Mouse (Mus musculus): ENCODE results near the gene Dhrs7b. TPM values are rescaled to one million over a fixed set of nuclear protein-coding genes. Genes with fewer than 3 reads are reported as not detected.

The Dhrs7b gene
- total RNA-seq, 2 experiments from 2014 or later: 11.1 to 15.6 TPM

DNA sequence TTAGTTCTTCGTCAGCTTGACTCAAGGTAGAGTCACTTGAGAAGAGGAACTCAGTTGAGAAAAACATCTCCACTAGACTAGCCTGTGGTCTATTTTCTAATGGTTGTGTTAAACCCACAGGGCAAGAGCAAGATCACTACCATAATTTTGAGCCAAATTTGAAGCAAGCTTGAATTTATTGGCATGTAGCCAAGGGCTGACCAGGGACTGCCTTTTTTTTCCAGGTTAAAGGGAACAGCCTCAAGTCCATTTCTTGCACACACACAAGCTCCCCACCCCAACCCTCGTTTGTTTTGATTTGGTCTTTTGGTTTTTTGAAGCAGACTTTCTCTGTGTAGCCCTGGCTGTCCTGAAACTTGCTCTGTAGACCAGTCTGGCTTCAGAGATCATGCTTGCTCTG is 59.4 kb downstream of the Dhrs7b start:
- no peak for ATAC-seq (ENCODE audit: poor library complexity, severe bottlenecking)

DNA sequence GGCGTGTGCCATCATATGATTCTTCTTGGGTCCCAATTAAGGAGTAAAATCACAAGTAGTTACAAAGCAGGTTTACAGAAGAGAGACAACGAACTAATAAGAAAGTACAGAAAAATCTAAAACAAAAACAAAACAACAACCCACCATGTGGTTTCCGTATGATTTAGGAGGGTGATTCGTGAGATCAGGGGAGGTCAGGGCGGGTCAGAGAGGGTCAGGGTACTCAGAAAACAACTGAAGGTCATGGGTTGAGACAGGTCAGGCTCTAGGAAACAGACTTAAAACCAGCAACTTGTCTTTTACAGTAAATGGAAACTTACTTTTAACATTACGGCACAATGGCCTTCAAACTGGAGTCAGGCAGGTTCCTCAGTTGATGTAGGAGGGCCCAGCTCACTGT is 59.9 kb downstream of the Dhrs7b start:
- no peak for ATAC-seq (ENCODE audit: poor library complexity, severe bottlenecking)

GRCm38 (mm10) chr11:60890744-60891143 is 60.3 kb downstream of the Dhrs7b start:
- ATAC-seq (ENCODE audit: poor library complexity, severe bottlenecking): no peak

DNA sequence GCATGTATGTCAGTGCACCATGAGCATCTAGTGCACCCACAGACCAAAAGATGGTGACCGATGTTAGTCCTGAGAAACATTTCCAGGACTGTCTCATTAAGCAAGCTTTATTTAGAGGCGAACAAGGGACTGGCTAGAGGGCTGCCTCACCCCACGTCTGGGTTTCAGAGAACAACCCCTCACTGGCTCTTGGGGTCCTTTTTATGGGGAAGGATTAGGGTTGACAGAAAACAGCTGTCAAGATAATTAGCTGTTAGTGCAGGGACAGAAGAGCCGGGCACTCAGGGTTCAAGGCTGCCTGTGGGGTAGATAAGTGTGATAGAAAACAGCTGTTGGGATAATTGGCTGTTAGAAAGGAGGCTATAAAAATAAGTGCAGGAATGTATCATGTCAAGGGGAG is 65.5 kb downstream of the Dhrs7b start:
- no peak for ATAC-seq (ENCODE audit: poor library complexity, severe bottlenecking)

DNA sequence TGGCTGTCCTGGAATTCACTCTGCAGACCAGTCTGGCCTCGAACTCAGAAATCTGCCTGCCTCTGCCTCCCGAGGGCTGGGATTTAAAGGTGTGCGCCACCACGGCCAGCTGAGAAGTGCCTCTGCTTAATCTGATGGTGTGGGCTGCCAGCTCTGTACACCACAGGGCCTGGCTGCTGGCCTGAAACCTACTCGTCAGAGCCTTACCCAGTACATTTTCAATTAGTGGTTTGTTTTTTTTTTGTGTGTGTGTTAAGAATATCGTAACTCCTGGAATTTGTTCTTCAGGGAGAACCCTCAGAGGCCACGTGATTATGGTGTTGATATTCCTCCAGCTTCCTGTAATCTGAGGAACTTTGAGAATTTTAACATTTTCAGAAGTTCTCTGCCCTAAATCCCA is 71.6 kb downstream of the Dhrs7b start:
- ATAC-seq (ENCODE audit: poor library complexity, severe bottlenecking): no peak

GRCm38 (mm10) chr11:60902486-60902885 is 72.1 kb downstream of the Dhrs7b start:
- no peak for ATAC-seq (ENCODE audit: poor library complexity, severe bottlenecking)

DNA sequence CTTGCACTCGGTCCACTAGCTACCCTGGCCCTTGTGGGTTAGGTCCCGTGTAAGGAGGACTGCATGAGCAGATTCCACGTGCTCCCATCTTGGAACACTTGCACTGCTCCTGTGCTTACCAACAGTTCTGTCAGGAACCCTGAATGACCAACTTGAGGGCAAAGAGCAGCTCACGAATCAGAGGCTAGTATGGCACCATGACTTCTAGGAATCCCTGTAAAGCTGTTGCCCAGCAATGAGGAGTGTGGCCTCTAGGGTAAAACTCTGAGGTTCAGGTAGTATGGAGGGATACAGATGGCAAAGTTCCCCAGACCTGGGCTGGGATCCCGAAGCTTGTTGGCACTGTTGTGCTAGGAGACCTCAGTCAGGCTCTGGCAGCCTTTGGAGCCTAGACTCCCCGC is 73.2 kb downstream of the Dhrs7b start:
- ATAC-seq (ENCODE audit: poor library complexity, severe bottlenecking): no peak

GRCm38 (mm10) chr11:60905407-60906120 is 75.1 kb downstream of the Dhrs7b start:
- no peak for ATAC-seq (ENCODE audit: poor library complexity, severe bottlenecking)

GRCm38 (mm10) chr11:60906449-60906848 is 76.0 kb downstream of the Dhrs7b start:
- no peak for ATAC-seq (ENCODE audit: poor library complexity, severe bottlenecking)

DNA sequence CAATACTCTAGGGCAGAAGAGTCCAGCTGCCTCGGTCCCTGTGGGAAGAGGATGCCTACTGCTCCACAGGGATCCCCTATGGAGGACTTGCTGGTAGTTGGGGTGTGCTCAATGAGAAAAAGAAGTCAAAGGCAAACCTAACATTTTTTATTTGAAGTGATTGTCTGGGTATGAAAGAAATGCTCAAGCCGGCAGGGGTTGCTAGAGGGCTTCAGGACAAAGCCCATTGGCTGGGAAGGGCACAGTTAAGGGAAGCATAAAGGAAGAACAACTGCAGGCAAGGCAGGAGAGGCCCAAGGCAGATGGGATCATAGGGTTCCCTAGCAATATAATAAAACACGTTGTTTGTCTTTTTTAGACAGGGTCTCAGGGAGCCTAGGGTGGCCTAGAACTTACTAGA is 77.6 kb downstream of the Dhrs7b start:
- no peak for ATAC-seq (ENCODE audit: poor library complexity, severe bottlenecking)

- ATAC-seq (ENCODE audit: poor library complexity, severe bottlenecking): no peak
Observed at GRCm38 (mm10) chr11:60909626-60910025, 79.2 kb downstream of the Dhrs7b start.

Other genes starting within 250 kb of the Dhrs7b start
- 6.4 and 6.6 TPM in 2 replicates for gene Llgl1, start 130.9 kb upstream of the Dhrs7b start, total RNA-seq (2015)
- gene Llgl1, start 130.9 kb upstream of the Dhrs7b start, total RNA-seq (2017): 4.1 and 4.9 TPM in 2 replicates
- gene Flii, start 103.4 kb upstream of the Dhrs7b start, total RNA-seq (2015): 115 and 144 TPM in 2 replicates
- 158 and 172 TPM in 2 replicates for gene Flii, start 103.4 kb upstream of the Dhrs7b start, total RNA-seq (2017)
- gene Mief2, start 102.2 kb upstream of the Dhrs7b start, total RNA-seq (2015): 3.3 and 3.7 TPM in 2 replicates
- gene Mief2, start 102.2 kb upstream of the Dhrs7b start, total RNA-seq (2017): 4.7 and 7.4 TPM in 2 replicates
- gene Top3a, start 53.3 kb upstream of the Dhrs7b start, total RNA-seq (2015): 6.0 and 10.5 TPM in 2 replicates
- gene Top3a, start 53.3 kb upstream of the Dhrs7b start, total RNA-seq (2017): 12.6 and 14.8 TPM in 2 replicates
- 27.4 and 32.1 TPM in 2 replicates for gene Smcr8, start 53.1 kb upstream of the Dhrs7b start, total RNA-seq (2015)
- gene Smcr8, start 53.1 kb upstream of the Dhrs7b start, total RNA-seq (2017): 16.8 and 18.7 TPM in 2 replicates
- gene Shmt1, start 18.9 kb upstream of the Dhrs7b start, total RNA-seq (2015): 4.1 and 6.2 TPM in 2 replicates
- 13.7 and 15.6 TPM in 2 replicates for gene Shmt1, start 18.9 kb upstream of the Dhrs7b start, total RNA-seq (2017)
- 13.3 and 18.7 TPM in 2 replicates for gene Tmem11, start 48.6 kb downstream of the Dhrs7b start, total RNA-seq (2015)
- 32.7 and 37.7 TPM in 2 replicates for gene Tmem11, start 48.6 kb downstream of the Dhrs7b start, total RNA-seq (2017)
- 5.6 and 5.8 TPM in 2 replicates for gene Natd1, start 84.1 kb downstream of the Dhrs7b start, total RNA-seq (2015)
- 2.7 and 3.3 TPM in 2 replicates for gene Natd1, start 84.1 kb downstream of the Dhrs7b start, total RNA-seq (2017)
- 34.2 and 37.2 TPM in 2 replicates for gene Map2k3, start 101.4 kb downstream of the Dhrs7b start, total RNA-seq (2015)
- gene Map2k3, start 101.4 kb downstream of the Dhrs7b start, total RNA-seq (2017): 10.5 and 16.3 TPM in 2 replicates
- gene Kcnj12, start 191.9 kb downstream of the Dhrs7b start, total RNA-seq (2015): not detected in 2 replicates
- gene Kcnj12, start 191.9 kb downstream of the Dhrs7b start, total RNA-seq (2017): not detected in 2 replicates